Mouse (Mus musculus) bone marrow, adult 2 months (tissue): Measurements from ENCODE around the gene Arhgef7.

Experiments
- CTCF ChIP-seq: fragments of 200-500 bp; IDR thresholded peaks from 2 replicates; pipeline ENCODE4 v1.5.1; 2011; ENCODE audit warnings: low read length, control low read depth; ENCODE audit not compliant: control insufficient read depth, insufficient read depth
- POLR2A ChIP-seq: fragments of 200-500 bp; IDR thresholded peaks from 2 replicates; pipeline ENCODE4 v1.6.1; 2011; ENCODE audit warnings: low read depth, mild to moderate bottlenecking, control low read depth, low read length, borderline replicate concordance; ENCODE audit not compliant: control insufficient read depth

DNA sequence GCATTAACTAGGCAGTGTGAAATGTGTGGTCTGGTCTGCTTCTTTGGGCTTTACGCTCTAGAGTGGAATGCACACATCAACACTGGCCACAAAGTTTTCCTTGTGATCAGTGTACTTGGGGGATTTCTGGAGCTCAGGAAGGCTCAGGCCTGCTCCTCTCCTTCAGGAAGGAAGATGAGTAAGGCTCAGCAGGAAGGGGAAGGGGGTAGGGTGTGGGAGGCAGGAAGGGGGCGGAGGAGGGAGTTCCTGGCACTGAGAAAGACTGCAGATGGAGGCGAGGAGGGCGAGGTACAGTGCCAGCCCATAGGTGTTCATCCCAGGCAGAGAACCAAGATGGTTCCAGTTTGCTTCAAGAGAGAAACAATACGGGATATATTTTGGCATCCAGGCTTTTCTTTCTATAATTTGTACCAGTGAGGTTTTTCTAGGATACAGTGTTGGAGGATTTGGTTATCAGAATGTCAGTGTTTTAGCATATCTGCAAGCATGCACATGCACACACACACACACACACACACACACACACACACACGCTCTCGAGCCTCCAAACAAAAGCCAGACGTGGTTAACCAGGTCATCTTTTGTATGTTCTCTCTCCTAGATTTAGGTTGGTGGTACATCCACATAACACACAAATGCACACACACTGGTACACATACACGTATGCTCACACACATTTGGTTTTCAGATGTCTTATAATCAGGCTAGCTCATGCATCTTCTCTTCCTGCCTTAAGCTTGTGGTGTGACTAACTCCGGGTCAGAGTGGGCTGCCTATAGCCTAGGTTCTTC lies 52.5 kb downstream of the Arhgef7 start:
- TF ChIP-seq POLR2A (no peak), CTCF (no peak)
